Mouse (Mus musculus) heart, adult 8-10 months (tissue): ENCODE measurements around the gene Fancl. TPM values are rescaled to one million over a fixed set of nuclear protein-coding genes. Genes with fewer than 3 reads are reported as not detected.
A peak's percentile ranks its signal among the peaks of the same experiment; 100 is the strongest.

Experiments used
- DNase-seq: peaks from one replicate; pipeline ENCODE4 v3.0.0; 2022; ENCODE audit warnings: low spot score
- total RNA-seq, 4 experiments: library from RNA; stranded (reverse); gene quantifications; 2 replicates each; pipeline ENCODE4 v1.2.4; 2022

Fancl gene
- total RNA-seq, 4 experiments from 2014 or later: 7.2 to 9.2 (median 8.0) TPM

- peak; percentile 49 for DNase-seq
Measured at GRCm38 (mm10) chr11:26489761-26490466, 104.0 kb downstream of the Fancl start.

GRCm38 (mm10) chr11:26495951-26496350, 110.0 kb downstream of the Fancl start:
- DNase-seq: no peak

- DNase-seq: no peak
Measured at GRCm38 (mm10) chr11:26513683-26514082, 127.7 kb downstream of the Fancl start.

GRCm38 (mm10) chr11:26516086-26516485, 130.2 kb downstream of the Fancl start:
- DNase-seq: no peak

- DNase-seq: no peak
Measured at GRCm38 (mm10) chr11:26518991-26519390, 133.1 kb downstream of the Fancl start.

Other genes with a start within 250 kb of the Fancl start
- not detected for gene 5730522E02Rik, start 175.4 kb upstream of the Fancl start, total RNA-seq
- gene Gm6899, start 207.1 kb downstream of the Fancl start, total RNA-seq: not detected
- 1 to 10 TPM; 4.6 to 8.0 (median 5.7) TPM for gene Vrk2, start 207.9 kb downstream of the Fancl start, total RNA-seq